Mouse (Mus musculus): ENCODE data around the gene Bcl9l. TPM values are rescaled to one million over a fixed set of nuclear protein-coding genes. Genes with fewer than 3 reads are reported as not detected.
A peak's percentile ranks its signal among the peaks of the same experiment; 100 is the strongest.

Gene Bcl9l
- polyA plus RNA-seq, 1 experiment from 2014 or later, result 8.7 TPM

- Histone ChIP-seq H3K9ac (ENCODE audit: low read length) (no peak overlapping the region; the same call in 1 of the 2 replicates), H3K36me3 (ENCODE audit: control insufficient read depth, insufficient read depth, low read length) (no peaks in the 10 kb centered on the region), H3K4me2 (ENCODE audit: low read depth, low read length, severe bottlenecking) (peak overlapping the region; percentile 89), H3K27ac (ENCODE audit: low read depth, low read length) (no peak overlapping the region), H3K9me3 (ENCODE audit: control insufficient read depth, low read length) (no peaks in the 10 kb centered on the region), H3K27me3 (ENCODE audit: control insufficient read depth, insufficient read depth, low read length) (no peaks in the 10 kb centered on the region), H3K4me3 (ENCODE audit: low read depth, low read length) (peak overlapping the region; percentile 96), H3K4me1 (replicated peaks; ENCODE audit: control insufficient read depth, insufficient read depth, low read length) (peaks cover 55% of the 10 kb centered on the region)
- DNase-seq (ENCODE audit: low spot score), result no peak
- ATAC-seq (replicated peaks; ENCODE audit: low FRiP score), result no peak
- 36% methylated on average over 14 of the region's 14 CpGs for WGBS
Observed at GRCm38 (mm10) chr9:44485516-44486161, 3.0 kb downstream of the Bcl9l start.

GRCm38 (mm10) chr9:44486335-44486734, 3.7 kb downstream of the Bcl9l start:
- 26% methylated on average over 3 of the region's 3 CpGs for WGBS
- Histone ChIP-seq H3K4me1 (replicated peaks; ENCODE audit: control insufficient read depth, insufficient read depth, low read length) (peaks cover 56% of the 10 kb centered on the region), H3K27me3 (ENCODE audit: control insufficient read depth, insufficient read depth, low read length) (no peaks in the 10 kb centered on the region), H3K36me3 (ENCODE audit: control insufficient read depth, insufficient read depth, low read length) (no peaks in the 10 kb centered on the region), H3K9ac (ENCODE audit: low read length) (peak overlapping the region; percentile 32; the same call in 1 of the 2 replicates), H3K4me2 (ENCODE audit: low read depth, low read length, severe bottlenecking) (peak overlapping the region; percentile 24; the same call in 1 of the 2 replicates), H3K4me3 (ENCODE audit: low read depth, low read length) (no peak overlapping the region), H3K27ac (ENCODE audit: low read depth, low read length) (no peak overlapping the region), H3K9me3 (ENCODE audit: control insufficient read depth, low read length) (no peaks in the 10 kb centered on the region)
- ATAC-seq (replicated peaks; ENCODE audit: low FRiP score) (no peak), DNase-seq (ENCODE audit: low spot score) (no peak)

- Histone ChIP-seq H3K27me3 (ENCODE audit: control insufficient read depth, insufficient read depth, low read length) (no peaks in the 10 kb centered on the region), H3K36me3 (ENCODE audit: control insufficient read depth, insufficient read depth, low read length) (no peaks in the 10 kb centered on the region), H3K9ac (ENCODE audit: low read length) (peak overlapping the region; percentile 32; the same call in 1 of the 2 replicates), H3K4me3 (ENCODE audit: low read depth, low read length) (no peak overlapping the region; the same call in 1 of the 2 replicates), H3K27ac (ENCODE audit: low read depth, low read length) (no peak overlapping the region; the same call in 1 of the 2 replicates), H3K4me2 (ENCODE audit: low read depth, low read length, severe bottlenecking) (peak overlapping the region; percentile 31), H3K4me1 (replicated peaks; ENCODE audit: control insufficient read depth, insufficient read depth, low read length) (peaks cover 56% of the 10 kb centered on the region), H3K9me3 (ENCODE audit: control insufficient read depth, low read length) (no peaks in the 10 kb centered on the region)
- 26% methylated on average over 15 of the region's 15 CpGs for WGBS
- DNase-seq (ENCODE audit: low spot score), result no peak
- ATAC-seq (replicated peaks; ENCODE audit: low FRiP score), result no peak
Observed at GRCm38 (mm10) chr9:44486741-44487421, 4.3 kb downstream of the Bcl9l start.

GRCm38 (mm10) chr9:44487441-44487840, 4.8 kb downstream of the Bcl9l start:
- Histone ChIP-seq H3K9ac (ENCODE audit: low read length) (no peak overlapping the region), H3K27ac (ENCODE audit: low read depth, low read length) (0 out of 2 replicates have a peak overlapping the region, but pooled peaks have one; percentile 4), H3K4me1 (replicated peaks; ENCODE audit: control insufficient read depth, insufficient read depth, low read length) (peaks cover 58% of the 10 kb centered on the region), H3K4me3 (ENCODE audit: low read depth, low read length) (no peak overlapping the region), H3K4me2 (ENCODE audit: low read depth, low read length, severe bottlenecking) (peak overlapping the region; percentile 31), H3K27me3 (ENCODE audit: control insufficient read depth, insufficient read depth, low read length) (no peaks in the 10 kb centered on the region), H3K36me3 (ENCODE audit: control insufficient read depth, insufficient read depth, low read length) (no peaks in the 10 kb centered on the region), H3K9me3 (ENCODE audit: control insufficient read depth, low read length) (no peaks in the 10 kb centered on the region)
- DNase-seq (ENCODE audit: low spot score), result no peak
- ATAC-seq (replicated peaks; ENCODE audit: low FRiP score), result no peak
- WGBS, result 5% methylated on average over 7 of the region's 7 CpGs

- 20% methylated on average over 8 of the region's 8 CpGs for WGBS
- no peaks in the 10 kb centered on the region for H3K36me3 ChIP-seq (ENCODE audit: control insufficient read depth, insufficient read depth, low read length)
- H3K4me3 ChIP-seq (ENCODE audit: low read depth, low read length), result no peak overlapping the region
- H3K4me1 ChIP-seq (replicated peaks; ENCODE audit: control insufficient read depth, insufficient read depth, low read length), result peaks cover 60% of the 10 kb centered on the region
- DNase-seq (ENCODE audit: low spot score), result no peak
- H3K4me2 ChIP-seq (ENCODE audit: low read depth, low read length, severe bottlenecking), result peak overlapping the region; percentile 36; the same call in 1 of the 2 replicates
- no peaks in the 10 kb centered on the region for H3K27me3 ChIP-seq (ENCODE audit: control insufficient read depth, insufficient read depth, low read length)
- ATAC-seq (replicated peaks; ENCODE audit: low FRiP score), result no peak
- H3K9ac ChIP-seq (ENCODE audit: low read length), result peak overlapping the region; percentile 27
- H3K9me3 ChIP-seq (ENCODE audit: control insufficient read depth, low read length), result no peaks in the 10 kb centered on the region
- H3K27ac ChIP-seq (ENCODE audit: low read depth, low read length), result peak overlapping the region; percentile 57; the same call in 1 of the 2 replicates
Observed at GRCm38 (mm10) chr9:44488416-44488815, 5.8 kb downstream of the Bcl9l start.

- WGBS, result 3% methylated on average over 5 of the region's 5 CpGs
- Histone ChIP-seq H3K4me1 (replicated peaks; ENCODE audit: control insufficient read depth, insufficient read depth, low read length) (peaks cover 60% of the 10 kb centered on the region), H3K4me2 (ENCODE audit: low read depth, low read length, severe bottlenecking) (peak overlapping the region; percentile 36), H3K9ac (ENCODE audit: low read length) (peak overlapping the region; percentile 27), H3K27me3 (ENCODE audit: control insufficient read depth, insufficient read depth, low read length) (no peaks in the 10 kb centered on the region), H3K36me3 (ENCODE audit: control insufficient read depth, insufficient read depth, low read length) (no peaks in the 10 kb centered on the region), H3K9me3 (ENCODE audit: control insufficient read depth, low read length) (no peaks in the 10 kb centered on the region), H3K4me3 (ENCODE audit: low read depth, low read length) (no peak overlapping the region), H3K27ac (ENCODE audit: low read depth, low read length) (no peak overlapping the region)
- no peak for ATAC-seq (replicated peaks; ENCODE audit: low FRiP score)
- no peak for DNase-seq (ENCODE audit: low spot score)
Observed at GRCm38 (mm10) chr9:44488855-44489381, 6.3 kb downstream of the Bcl9l start.

- H3K27ac ChIP-seq (ENCODE audit: low read depth, low read length), result 0 out of 2 replicates have a peak overlapping the region, but pooled peaks have one; percentile 14
- H3K9ac ChIP-seq (ENCODE audit: low read length), result peak overlapping the region; percentile 21
- DNase-seq (ENCODE audit: low spot score), result no peak
Observed at GRCm38 (mm10) chr9:44489651-44490085, 7.0 kb downstream of the Bcl9l start.

GRCm38 (mm10) chr9:44490086-44490967, 7.7 kb downstream of the Bcl9l start:
- ATAC-seq (replicated peaks; ENCODE audit: low FRiP score), result no peak
- no peak overlapping the region; the same call in 1 of the 2 replicates for H3K9ac ChIP-seq (ENCODE audit: low read length)

More at GRCm38 (mm10) chr9:44489651-44490085, 7.0 kb downstream of the Bcl9l start:
- Histone ChIP-seq H3K4me2 (ENCODE audit: low read depth, low read length, severe bottlenecking) (peak overlapping the region; percentile 36), H3K27me3 (ENCODE audit: control insufficient read depth, insufficient read depth, low read length) (no peaks in the 10 kb centered on the region), H3K9me3 (ENCODE audit: control insufficient read depth, low read length) (no peaks in the 10 kb centered on the region), H3K36me3 (ENCODE audit: control insufficient read depth, insufficient read depth, low read length) (no peaks in the 10 kb centered on the region), H3K4me3 (ENCODE audit: low read depth, low read length) (no peak overlapping the region; the same call in 1 of the 2 replicates), H3K4me1 (replicated peaks; ENCODE audit: control insufficient read depth, insufficient read depth, low read length) (peaks cover 66% of the 10 kb centered on the region)
- WGBS, result 4% methylated on average over 17 of the region's 17 CpGs
- ATAC-seq (replicated peaks; ENCODE audit: low FRiP score), result no peak; the same call in 1 of the 2 replicates

More at GRCm38 (mm10) chr9:44490086-44490967, 7.7 kb downstream of the Bcl9l start:
- 0 out of 2 replicates have a peak overlapping the region, but pooled peaks have one; percentile 14 for H3K27ac ChIP-seq (ENCODE audit: low read depth, low read length)
- H3K9me3 ChIP-seq (ENCODE audit: control insufficient read depth, low read length), result no peaks in the 10 kb centered on the region
- H3K4me1 ChIP-seq (replicated peaks; ENCODE audit: control insufficient read depth, insufficient read depth, low read length), result peaks cover 68% of the 10 kb centered on the region
- WGBS, result 8% methylated on average over 17 of the region's 17 CpGs
- no peak for DNase-seq (ENCODE audit: low spot score)
- peak overlapping the region; percentile 36; the same call in 1 of the 2 replicates for H3K4me2 ChIP-seq (ENCODE audit: low read depth, low read length, severe bottlenecking)
- no peaks in the 10 kb centered on the region for H3K27me3 ChIP-seq (ENCODE audit: control insufficient read depth, insufficient read depth, low read length)
- no peaks in the 10 kb centered on the region for H3K36me3 ChIP-seq (ENCODE audit: control insufficient read depth, insufficient read depth, low read length)
- no peak overlapping the region for H3K4me3 ChIP-seq (ENCODE audit: low read depth, low read length)

All from forebrain, embryonic 11.5 days (tissue).